Mouse (Mus musculus) fat pad, adult 2 months (tissue): ENCODE results near the gene Otud7a.

Experiments used
- DNase-seq: peaks from one replicate; pipeline ENCODE4 v3.0.0-alpha.2; 2011; ENCODE audit warnings: low read depth, low spot score; ENCODE audit errors: extremely low read depth

Otud7a gene

DNA sequence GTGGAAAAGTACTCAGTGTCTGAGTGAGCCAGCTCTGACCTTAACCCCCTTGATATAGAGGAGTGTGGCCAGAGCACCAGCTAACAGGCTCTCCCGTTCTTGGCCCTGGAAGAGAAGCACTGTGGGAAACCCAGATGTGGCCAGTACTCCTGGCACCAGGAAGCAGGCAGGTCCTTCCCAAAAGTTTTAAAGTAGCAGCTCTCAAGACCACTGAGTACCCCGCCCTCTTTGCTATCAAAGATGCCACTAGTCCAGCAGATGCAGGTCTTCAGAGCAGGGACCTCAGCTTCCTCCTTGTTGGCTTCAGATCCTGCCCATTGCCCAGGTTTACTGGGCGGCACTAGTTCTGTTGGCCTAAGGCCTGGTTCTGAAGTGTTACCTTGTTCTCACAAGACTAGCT, 318.0 kb downstream of the Otud7a start:
- DNase-seq, result no peak

DNA sequence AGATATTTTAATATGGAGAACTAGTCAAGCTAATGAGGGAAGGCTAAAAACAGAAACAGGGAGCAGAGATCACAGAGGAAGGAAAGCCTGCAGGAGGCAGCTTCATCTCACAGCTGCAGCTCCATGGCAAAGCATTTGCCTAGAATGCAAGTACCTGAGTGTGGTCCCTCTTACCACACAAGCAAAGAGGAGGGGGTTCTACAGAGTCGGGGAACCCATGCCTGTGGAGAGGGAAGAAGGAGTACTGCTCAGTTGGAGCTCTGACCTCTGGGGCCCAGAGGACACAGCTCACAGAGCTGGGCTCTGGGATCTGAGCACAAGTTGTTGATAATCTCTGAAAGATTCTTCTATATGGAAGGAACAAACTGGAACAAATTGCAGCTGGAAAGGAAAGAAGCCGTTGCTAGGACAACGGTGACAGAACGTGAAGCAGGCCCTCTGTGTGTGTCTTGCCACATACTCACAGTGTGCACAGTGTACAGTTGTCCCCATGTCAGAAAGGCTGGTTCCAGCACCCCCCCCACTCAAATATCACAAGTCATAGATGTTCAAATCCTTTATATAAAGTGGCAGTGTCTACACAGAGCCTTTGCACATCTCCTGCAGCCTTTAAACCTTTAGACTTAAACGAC, 324.0 kb downstream of the Otud7a start:
- DNase-seq, result no peak

DNA sequence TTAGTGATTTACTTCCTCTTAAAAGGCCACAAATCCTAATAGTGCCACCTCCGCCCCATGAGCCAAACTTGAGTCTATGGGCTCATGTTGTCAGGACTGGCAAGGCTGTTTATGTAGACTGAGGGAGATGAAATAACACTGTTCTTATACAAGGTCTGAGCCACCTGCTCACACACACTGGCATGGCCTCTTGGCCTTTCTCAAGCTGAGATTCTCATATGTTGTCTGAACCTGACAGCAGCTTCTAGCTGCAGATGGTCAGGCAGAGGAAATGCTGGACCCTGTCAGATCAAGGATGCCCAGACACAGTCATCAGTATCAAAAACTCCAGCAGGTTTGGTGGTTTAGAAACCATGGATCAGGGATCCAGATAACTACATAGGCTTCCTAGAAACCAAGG, 328.7 kb downstream of the Otud7a start:
- no peak for DNase-seq

DNA sequence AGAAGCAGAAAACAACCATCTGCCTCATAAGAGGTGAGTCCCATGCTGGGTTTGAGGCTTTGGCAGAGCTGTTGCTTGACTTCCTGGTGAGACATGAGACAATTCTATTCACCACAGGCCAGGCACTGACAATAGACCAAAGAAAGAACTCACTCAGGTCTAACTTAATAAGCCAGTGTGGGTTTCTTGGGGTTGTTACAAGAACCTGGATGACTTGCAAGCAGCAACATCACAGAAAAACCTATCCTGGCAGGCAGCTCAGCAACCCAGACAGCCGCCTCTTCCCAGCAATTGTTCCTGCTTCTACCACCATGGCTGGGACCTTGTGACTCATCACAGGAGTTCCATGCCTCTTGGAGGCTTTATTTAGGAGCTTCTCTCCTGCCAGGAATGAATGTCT, 329.7 kb downstream of the Otud7a start:
- no peak for DNase-seq

DNA sequence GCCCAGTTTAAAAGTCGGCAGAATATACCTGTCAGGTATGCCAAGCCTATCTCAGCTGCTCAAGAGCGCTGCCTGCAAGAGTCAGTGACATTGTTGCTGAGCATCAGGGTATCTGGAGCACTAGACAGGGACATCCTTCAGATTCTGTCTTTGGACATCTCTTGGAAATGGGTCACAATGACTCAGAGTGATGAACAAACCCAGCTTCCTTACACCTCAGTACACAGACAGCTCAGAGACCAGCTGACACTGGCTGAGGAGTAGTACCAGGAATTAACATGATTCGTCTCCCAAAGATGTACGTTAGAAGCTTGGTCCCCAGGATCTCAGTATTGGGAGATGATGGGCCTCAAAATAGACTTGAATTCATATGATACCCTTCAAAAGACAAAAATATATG, 332.8 kb downstream of the Otud7a start:
- DNase-seq, result no peak

DNA sequence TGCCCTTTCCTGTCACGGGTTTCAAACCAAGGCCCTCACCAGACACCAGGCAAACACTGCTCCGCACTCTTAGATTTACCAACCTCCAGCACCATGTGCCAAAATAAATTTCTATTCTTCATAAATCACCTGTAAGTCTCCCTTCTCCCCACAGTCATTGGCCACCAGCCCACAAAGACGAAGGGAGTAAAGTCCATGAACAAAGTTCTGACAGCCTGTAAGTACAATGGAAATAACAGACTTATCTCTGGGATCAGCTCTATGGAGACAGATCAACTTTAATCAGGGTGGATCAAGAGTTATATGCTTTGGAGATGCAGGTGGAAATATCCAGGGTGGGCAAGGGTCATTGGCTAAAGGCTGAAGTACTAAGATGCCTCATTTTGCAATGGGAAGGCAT, 336.3 kb downstream of the Otud7a start:
- peak; percentile 62 for DNase-seq

DNA sequence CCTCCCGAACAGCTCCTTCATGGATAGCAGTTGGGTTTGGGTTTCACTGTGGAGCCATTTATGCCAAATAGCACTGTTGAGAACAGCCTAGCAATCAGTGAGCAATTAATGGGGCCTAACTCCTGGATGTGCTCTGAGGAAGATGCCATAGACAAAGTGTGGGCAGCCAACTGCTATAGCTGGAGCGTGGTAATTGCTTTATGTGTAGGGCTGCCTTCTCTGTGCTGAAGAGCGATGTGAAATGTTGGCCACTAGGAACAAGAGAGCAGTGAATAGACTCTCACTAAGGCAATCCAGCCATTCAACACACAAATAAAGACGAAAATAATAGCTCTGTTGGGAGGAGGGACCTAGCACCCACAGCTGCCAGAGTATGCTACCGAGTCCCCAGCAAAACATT, 345.2 kb downstream of the Otud7a start:
- no peak for DNase-seq

DNA sequence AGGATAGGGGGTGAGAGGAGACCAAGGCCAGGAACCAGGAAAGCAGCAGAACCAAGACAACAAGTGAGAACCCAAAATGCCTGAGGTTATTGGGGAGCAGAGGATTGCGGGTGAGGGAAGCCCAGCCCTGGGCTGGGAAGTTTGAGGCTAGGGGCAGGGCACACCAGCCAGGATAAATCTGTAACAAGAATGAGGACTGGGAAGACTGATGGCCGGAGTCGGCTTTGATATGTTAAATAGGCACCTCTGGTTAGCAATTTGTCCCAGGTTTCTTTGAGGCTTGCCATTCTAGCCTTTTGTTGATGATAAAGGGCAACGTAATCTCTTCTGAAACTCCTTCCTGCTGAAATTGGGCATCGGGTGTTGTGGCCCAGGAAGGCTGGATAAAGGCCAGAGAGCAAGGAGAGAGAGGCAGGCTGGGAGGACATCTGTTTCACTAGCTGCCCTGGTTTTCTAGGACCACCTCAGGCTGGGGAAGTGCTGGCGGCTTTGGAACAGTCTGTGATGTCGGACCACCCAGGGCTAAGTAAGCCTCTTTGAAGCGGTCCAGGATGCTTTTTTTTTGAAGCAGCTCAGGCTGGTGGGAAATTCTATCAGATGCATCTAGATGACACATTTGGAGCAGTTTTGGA, 351.6 kb downstream of the Otud7a start:
- DNase-seq, result no peak

DNA sequence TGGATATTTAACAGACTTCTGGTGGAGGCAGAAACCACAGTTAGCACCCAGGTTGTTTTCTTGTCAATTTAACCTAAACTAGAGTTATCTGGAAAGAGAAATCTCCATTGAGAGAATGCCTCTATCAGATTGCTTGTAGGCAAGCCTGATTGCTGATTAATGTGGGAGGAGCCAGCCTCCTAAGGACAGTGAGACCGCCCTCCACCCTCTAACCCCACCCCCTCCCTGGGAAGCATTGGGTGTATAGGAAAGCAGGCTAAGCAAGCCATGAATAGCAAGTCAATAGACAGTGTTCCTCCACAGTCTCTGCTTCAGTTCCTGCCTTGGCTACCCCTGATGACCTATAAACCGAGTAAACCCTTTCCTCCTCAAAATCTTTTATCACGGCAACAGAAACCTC, 353.9 kb downstream of the Otud7a start:
- DNase-seq, result no peak

DNA sequence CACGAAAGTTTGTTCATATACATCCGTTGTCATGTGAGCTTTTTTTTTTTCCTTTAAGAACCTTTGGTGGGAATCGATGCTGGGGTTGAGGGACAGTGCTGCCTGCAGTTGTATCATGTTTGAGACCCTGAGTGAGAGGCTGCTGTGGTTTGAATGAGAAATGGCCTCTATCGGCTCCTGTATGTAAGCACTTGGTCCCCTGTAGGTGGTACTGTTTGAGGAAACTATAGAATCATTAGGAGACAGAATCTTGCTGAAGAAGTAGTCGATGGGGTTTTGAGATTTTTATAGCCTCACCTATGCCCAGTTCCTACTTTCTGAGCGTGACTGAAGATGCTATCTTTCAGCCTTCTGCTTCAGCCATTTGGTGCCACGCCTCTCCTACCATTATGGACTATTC, 354.8 kb downstream of the Otud7a start:
- no peak for DNase-seq

DNA sequence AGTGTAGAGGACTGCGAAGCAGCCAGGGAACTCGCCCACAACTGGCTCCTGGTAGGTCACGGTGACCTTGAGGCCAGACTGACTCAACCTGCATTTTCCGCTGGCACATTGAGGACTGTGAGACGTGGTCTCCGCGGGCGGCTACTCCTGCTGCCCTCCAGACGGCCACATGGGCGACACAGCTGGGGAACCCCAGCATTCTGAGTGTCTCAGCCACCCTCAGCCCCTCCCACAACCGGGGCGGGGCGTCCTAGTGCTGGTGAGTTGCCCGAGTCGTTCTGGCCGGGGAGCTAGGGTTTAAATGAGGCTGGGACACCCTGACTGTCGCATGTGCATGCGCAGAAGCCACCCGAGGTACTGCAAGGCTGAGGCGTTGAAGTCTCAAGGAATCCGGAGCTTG, 358.2 kb downstream of the Otud7a start:
- DNase-seq, result no peak
